Mouse (Mus musculus) telencephalon, adult 2 months (tissue): Measurements from ENCODE around the gene Nlrp2.

Experiments used
- DNase-seq: peaks from one replicate; pipeline ENCODE4 v3.0.0-alpha.2; 2011; ENCODE audit warnings: low read depth, low spot score

Nlrp2 gene

DNA sequence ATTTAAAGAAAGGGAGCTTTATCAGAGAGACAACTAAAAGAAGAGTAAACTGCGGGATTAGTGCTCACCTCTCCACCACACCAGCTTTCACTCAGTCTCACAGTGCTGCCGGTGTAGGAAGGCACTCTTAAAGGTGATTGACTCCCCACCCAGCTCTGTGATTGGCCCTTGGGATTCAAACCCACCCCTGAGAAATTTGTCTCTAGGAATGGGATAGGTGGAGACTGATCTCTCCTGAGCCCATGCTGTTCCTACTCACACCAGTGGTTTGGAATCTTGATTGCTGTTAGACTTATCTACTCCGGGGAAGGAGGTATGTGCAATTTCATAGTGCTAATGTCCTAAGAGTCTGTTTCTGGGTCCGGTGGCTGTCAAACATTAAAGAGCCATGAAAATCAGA lies at the start of gene Nlrp2:
Gene Nlrp2 (minus strand): TSS at position 101 of the 400 bp plus-strand sequence.
- DNase-seq: no peak

DNA sequence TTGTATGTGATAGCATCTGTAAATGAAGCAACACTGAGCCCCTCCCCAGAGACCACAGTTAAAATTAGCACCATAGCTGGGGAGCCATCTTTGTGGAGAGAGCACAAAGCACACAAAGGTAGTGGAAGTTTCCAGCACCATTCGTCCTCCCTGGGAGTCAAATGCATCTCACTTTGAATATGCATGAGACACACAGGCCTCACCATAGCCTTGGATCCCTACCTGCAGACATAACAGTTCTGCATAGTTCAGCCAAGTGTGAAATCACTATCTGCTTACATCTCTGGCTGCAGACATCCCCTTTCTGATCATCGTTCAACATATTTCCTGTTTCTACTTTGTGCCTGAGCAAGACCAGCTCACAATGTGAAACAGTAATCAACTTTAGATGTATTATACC lies 15.9 kb upstream of the Nlrp2 start:
- DNase-seq: no peak

DNA sequence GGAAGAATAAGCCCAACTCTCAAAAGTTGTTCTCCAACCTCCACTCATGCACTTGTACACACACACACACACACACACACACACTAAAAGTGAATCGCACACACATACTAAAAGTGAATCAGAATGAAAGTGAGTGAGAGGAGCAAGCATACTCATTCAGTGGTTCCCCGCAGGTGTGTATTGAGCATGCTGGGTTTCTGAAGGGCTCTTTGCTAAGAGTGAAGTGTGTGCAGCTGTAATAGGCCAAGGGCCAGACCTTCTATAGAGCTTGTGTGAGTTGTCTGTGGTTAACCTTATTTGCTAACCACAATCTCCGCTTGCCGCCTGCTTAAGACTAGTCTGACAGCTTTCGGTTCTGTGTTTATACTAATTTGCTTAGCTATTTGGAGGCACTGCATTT lies 12.8 kb upstream of the Nlrp2 start:
- DNase-seq: no peak

DNA sequence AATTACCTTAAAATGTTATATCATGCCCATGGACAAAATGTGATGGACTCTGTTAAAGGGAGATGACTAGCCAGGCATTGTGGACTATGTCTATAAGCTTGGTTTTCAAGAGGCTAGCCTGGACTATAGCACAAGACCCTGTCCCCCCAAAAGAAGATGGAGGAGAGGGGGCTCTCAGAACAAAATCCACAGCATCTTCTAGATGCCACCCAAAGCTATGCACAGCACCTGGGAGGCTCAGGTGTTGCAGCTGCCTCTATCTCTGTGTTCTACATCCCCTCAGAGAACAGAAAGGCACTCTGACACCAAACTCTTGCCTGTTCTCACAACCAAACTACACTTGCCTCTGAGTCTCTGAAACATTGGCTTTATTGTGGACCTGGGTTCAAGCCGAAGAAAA lies 598 bp downstream of the Nlrp2 start, which contains the start of gene Gm5065:
Gene Gm5065 (plus strand): TSS at position 301 of the 400 bp plus-strand sequence.
- DNase-seq: no peak

DNA sequence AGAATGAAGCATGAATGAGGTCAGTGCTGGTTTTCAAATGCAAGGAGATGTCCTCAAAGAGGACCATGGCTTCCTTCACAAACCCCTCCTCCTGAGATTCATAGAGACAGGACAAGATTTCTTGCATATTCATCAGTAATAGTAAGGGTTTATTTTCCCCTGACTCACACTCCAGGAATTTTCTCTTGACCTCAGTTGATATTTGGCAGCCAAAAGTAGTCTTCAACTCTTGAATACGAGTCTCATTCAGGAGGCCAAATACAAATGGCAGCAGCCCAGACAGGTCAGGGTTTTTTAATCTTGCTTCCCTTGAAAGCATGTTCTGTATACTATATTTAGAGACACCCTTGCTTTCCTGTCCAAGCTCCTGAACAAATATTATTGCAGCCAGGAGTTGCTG lies 23.3 kb downstream of the Nlrp2 start:
- DNase-seq: no peak

DNA sequence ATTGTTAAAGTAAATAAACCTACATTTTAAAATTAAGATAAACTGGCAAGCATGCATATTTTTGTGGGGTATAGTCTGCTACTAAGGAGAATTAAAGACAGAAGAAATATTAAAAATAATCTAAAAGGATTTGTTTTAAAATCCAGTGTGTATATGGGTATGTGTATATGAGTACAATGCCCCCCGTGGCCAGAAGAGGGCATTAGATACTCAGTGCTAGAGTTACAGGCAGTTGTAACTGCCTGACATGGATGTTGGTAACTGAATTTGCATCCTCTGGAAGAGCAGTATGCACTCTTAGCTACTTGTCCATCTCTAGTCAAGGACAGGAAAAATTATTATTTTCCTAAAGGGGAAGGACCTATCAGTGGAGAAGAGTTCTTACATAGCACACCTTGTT lies 62.6 kb downstream of the Nlrp2 start:
- no peak for DNase-seq

DNA sequence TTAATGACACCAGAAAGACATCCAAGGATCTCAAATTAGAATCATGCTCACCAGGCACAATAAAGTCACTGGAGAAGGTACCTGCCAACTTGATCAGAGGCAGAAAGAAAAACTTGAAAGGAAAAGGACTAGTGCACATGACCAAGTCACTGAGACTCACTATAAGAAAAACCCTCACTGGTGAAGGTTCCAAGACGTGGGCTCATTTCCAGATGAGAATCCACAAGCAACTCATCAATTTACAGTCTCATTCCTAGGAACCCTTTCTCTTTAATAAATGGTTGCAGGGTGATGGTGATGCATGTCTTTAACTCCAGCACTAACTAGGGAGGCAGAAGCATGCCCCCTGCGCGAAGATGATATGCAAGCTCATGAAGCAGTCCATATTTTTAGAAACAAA lies 87.8 kb downstream of the Nlrp2 start:
- DNase-seq: no peak
